Mouse (Mus musculus): ENCODE measurements at regions not wholly inside any gene's neighbourhood (a gene's known extent, or its start where the extent isn't known, plus 50 kb on each side); places are given as distances from the start of the nearest gene placed in this dataset.

DNA sequence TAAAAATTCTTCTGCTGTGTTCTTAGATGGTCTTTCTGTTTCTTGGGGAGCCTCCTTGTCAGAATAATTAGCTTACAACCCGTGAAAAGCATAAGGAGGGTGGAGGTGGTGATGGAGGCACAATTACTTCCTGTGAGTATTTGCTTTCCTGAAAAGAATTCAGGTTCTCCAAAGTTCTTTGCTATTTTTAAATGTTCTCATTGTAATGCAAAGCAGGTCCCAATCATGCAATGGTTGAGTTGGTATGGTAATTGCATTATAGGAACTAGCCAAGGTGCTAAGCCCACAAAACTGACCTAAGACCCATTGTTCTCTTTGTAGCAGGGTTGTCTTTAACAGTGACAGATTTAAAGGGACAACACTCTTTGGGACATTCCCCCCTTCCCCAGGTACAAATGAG lies 179.1 kb downstream of the Kif20b start:
- TF ChIP-seq CTCF (IDR thresholded peaks at IDR 0.05; ENCODE audit: insufficient read depth, low read length) (no peak), POLR2A (IDR thresholded peaks at IDR 0.05; ENCODE audit: borderline replicate concordance, extremely low read depth, low read depth, low read length) (no peak)
